Mouse (Mus musculus) R1 (cell line): ENCODE data around the gene Usp7.

Experiments used
- DNase-seq: peaks from one replicate; pipeline ENCODE4 v3.0.0-alpha.2; 2018; ENCODE audit warnings: low read depth, low spot score

Gene Usp7

DNA sequence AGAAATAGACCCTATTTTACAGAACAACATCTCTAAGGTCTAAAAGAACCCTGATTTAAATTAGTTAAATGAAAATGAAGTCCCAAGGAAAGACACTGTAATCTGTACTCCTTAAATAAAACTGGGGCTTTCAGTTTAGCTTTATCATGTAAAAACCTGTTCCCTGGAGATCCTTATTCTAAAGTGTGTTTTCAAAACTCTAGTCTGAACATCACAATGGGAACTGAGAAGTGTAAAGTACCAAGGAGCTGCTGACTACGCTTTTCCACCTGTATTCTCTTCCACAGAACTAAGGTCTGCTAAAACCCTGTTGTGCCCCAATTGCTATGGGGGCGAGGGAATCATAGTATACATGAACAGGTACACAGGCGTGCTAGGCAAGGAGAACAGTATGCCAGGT lies 68.1 kb downstream of the Usp7 start:
- peak; percentile 72 for DNase-seq

DNA sequence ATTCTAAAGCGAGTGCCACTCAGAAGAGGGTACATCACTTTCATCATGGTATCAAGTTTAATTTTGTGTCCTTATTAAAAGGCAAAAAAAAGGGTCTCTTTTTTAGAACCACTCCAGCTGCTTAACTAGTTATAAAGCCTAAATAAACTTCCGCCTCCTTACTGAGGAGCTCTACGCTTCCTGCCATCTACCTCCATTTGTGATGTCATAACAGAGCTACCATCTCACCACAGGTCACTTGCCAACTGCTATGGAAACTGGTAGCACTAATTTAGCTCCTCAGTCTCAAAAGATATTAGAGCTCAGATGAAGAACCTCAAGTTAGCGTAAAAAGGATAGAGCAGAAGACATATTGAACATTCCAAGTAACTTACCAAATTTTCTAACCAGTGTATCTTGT lies 71.7 kb downstream of the Usp7 start:
- DNase-seq = no peak

DNA sequence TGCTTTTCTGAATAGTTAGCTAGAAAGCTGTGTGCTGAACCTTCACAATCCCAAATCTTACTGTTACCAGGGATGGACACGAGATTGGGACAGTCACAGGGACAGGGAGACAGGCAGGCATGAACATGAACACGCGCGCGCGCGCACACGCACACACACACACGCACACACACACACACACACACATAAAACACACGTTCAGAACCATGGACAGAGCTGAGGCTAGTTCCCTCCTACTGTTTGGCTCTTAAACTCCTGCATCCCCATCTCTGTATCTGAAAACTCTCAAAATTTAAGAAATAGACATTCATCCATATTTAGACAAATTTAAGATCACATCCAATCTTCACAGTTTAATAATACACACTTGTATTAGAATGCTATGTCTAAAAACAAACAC lies 74.4 kb downstream of the Usp7 start:
- DNase-seq = peak; percentile 72

DNA sequence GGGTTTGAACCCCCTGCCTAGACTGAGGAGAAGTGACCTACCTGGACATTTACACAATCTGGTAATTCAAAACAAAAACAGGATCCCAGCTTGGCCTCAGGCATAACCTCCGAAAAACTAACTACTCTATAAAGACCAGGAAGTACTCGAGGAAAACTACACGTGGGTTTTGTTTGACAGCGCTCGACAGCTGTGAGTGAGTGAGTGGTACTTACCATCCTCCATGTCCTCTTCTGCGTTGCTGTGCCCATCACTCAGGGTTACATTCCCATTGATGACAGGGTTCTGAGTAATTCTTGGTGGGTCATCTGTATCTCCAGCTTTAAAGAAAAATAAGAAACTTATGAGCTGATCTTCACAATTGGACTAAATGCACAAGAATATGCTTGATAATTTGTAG lies 75.8 kb downstream of the Usp7 start:
- no peak for DNase-seq

DNA sequence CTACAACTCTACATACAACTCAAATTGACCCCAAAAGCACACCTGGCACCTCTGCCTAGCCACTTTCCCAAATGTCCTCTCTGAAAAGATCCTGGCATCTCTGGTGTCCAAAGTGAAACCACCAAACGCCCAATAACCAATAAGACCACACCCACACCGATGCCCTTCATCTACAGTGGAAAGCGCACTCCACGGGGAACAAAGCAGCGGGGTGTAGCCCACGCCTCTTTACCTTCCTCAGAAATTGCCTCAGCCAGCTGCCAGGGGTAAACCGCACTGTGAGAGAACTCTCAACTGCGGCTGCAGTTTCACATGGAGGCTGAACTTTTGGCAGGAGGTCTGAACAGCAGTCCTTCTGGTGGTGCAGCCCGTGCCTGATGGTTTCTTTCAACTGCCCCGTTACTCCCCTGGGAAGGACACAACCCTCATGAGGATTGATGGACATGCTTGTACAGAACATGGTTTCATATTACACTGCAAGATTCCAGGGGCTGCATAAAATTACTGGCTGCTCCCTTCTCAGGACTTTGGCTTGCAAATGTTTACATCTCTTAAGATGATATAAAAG lies 76.5 kb downstream of the Usp7 start:
- peak; percentile 78 for DNase-seq

DNA sequence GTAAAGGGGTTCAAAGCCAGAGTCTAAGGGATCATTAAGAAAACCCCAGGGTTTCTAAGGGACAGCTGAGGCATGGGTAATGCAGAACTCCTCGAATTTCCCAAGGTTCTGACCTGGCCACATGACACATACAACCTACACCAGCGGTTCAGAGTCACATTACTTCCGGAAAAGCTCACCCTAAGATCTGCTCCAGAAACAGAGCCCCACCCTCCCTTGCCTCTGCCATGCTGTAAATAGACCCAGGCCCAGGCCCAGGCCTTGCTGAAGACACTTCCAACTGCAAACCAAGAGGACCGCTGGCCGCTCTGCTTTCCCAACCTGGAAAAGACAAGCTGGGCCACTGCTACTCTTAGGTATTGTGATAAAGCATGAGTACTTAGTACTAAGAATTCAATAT lies 77.3 kb downstream of the Usp7 start:
- DNase-seq = no peak

DNA sequence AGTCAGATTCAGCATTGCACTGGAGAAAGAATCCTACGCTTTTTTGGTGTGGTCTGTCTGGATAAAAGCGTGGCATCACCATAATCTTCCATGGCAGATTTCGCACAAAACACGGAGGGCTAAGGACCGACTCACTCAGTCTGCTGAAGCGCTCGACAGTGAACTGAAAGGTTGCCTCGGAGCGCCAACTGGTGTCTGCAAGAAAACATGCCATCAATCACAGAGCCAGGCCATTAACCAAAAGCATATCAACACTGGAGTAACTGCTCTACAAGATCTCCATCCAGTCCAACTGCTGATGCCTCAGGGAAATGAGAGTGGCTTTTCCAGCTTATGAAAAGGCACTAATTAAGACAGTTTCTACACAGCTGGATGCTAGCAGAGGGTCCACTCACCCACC lies 80.1 kb downstream of the Usp7 start:
- DNase-seq = no peak

DNA sequence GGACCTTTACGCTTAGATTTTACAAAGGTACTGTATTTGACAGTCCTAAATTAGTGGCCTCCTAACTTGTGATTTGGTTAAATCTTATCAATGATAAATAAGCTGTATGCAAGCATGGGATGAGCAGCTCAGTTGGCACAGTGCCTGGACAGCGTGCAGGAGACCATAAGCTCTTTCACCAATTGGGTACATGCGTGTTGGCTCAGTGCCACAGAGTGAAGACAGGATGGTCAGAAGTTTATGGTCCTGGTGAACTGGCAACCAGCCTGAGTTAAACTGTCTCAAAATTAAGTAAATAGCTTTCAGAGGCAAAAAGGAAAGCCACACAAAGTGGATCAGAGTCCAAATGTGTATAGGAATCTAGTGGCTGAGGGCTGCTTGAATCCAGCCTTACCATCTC lies 91.5 kb downstream of the Usp7 start:
- no peak for DNase-seq

DNA sequence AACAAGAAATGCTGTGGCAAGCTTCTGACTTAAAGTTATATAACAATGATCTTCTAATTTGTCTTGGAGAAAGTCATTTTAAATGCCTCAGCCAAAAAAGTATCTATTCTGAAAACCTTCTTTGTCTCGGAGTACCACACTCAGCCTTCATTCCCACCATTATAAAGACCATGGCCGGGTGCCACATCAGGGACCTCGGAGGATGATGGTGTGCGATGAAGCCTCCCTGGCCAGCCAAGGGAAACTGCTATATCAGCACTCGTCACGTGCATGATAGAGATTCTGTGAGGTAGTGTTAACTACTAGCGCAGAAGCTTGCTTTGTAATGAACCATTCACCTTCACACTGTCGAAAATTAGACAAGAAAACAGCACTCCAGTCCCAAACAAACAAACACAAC lies 92.6 kb downstream of the Usp7 start:
- no peak for DNase-seq

DNA sequence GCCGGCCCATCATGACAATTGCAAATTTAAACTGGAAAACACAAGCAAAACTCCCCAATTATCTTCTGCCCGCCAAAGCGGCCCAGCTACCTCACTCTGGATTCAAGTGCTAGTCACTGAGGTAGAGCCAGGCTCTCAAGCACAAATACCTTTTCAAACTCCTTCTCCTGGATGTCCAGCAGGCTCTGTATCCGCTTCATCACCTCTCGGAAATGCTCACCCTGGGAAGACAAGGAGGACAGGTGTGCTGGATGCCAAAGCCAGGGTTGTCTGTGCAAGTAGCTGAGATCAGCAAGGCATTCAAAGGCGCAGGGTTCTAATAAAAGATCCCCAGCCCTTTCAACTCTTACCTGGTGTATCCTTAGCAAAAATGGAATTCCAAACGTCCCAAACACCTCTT lies 100.9 kb downstream of the Usp7 start:
- no peak for DNase-seq

DNA sequence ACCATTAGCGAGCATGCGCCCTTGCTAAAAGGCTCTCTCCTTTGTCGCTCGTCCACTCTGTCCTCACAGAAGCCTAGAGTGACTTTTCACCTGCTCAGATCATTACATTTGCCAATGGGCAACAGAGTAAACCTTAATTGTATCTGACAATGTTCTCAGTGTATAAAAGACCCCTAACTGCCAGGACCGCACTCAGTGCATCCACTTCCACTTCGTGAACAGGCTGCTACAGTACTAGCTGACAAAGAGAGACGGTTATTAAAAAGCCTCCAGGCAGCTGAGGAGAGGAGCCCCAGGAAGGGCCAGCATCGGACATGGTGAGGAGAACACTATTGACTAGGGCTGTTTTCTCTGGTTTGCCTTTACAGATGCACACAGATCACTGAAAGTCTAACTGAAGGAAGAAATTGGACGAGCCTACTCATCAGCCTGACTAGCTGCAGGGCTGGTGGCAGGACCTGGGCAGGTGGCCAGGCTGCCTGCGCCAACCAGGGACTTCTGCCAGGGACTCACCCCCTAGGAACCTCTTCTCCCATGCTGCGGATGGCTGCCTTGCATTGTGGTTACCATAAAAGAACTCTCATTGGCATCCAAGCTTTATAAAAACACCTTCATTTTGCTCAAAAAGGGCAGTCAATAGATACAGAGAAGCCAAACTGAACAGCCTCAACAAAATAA lies 102.0 kb downstream of the Usp7 start:
- DNase-seq = no peak

DNA sequence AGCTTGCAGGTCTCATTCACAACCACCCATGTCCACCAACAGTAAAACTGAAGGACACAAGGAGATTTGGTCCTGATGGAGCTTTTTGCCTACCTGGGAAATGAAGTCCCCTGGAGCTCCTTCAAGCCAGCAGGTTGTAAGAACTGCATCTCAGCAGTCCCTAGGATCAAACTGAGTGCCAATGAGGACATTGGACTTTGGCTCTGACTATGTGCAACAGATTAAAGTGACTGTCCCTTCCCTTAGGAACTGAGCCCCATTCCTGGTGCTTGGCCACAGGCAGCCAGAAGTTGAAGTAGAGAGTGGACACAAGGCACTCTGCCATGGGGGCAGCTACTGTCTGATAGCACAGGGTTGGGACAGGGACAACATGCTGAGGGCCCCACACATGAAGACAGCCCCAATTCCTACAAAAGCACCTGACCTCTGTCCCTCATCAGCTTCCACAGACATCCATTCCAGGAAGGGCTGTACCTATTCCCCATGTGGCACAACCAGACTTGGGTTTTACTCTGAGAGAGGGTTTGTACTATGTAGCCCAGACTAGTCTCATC lies 104.5 kb downstream of the Usp7 start:
- DNase-seq = no peak

DNA sequence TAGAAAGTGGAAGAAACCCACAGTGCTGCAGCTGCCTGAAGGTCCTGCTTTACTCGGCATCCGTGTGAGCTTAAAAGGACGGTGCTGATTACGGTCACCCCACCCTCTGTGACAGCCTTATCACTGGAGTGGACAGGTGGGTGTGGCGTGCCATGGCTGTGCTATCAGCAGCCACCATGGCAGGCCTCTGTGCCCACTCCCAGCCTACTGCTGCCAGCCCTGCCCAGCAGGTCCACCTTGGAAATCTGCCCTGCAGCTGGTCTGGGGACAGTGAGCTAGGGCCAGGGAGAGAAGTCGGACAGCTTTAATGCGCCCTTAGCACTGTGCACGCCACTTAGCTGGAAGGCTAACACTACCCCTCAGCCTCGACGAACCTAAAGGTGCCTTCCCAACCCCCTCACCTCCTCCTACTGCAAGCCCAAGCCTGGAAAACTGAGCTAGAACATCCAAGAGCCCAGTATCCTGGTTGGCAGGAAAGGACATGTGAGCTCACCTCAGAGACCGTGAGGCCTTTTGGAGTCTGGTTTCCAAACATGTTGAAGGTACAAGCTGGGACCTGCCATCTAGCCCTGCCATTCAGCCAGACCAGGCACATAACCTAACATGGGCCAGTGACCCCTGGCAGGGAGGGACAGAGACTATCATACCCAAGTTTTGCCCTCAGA lies 105.1 kb downstream of the Usp7 start:
- no peak for DNase-seq

DNA sequence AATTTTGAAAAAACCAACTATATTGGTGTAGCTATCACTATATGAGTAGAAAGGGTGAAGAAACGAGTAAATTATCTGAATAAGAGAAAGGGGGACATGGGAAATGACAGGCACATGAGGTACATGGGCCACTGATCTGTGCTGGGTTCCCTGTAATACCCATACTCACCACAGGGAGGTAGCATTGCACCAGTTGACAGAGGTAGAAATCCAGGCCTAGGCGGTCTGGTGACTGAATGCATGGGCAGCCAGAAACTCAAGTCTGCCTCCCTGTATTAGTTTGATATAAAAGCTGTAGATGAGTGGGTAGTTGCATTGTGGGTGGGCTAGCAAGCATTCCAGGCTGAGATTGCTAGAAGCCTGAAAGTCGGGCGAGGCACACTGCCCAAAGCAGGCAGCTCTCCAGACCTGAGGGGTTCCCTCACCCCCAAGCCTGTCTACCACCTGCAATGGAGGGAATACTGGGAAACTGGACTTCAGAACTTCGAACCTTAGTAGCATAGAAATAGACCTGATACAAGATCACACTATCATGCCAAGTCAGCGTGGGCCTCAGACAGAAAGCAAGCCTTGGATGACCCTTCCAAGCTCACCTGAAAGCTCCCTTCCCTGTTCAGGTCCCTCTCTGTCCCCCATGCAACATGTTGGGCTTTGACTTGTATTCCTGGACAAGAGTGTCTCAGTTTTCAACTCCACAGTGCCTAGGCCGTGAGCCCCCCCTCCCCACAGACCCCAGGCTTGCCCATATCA lies 105.8 kb downstream of the Usp7 start:
- peak; percentile 83 for DNase-seq

DNA sequence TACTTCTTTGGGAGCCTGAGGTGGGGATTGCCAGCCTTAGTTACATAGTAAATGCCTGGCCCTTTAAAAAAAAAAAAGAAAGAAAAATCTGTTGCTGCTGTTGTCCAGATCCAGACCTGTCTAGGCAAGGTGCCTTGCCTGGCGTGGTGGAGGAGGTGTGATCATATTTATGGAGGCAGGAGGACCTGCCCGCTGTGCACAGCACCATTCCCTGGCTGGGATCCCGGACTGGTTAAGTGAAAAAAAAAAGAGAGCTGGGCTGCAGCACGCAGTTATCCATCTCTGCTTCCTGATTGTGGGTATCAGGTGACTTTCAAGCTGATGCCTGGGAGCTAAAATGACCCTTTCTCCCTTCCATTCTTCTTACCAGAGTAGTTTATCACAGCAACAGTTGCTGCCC lies 107.0 kb downstream of the Usp7 start:
- no peak for DNase-seq

DNA sequence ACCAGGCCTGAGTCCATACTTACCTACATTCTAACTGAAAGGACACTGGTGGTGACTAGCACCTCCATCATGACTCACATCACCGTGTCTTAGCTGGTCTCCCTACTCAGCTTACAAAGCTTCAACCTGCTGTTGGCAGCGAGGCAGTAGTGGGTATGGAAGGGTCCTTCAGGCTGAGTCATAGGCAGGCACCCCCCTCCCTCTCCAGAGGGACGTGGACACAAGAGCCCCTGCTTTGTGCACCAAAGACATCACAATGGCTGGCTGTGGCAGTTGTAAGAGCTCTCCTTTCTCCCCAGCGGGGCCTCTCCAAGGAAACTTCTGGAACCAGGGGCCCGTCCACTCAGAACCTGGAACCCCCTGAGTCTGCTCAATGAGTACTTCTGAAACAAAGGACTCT lies 111.6 kb downstream of the Usp7 start, which contains the start of gene Gm5767:
Gene Gm5767, plus strand, starts transcription at position 301 of the 400 bp plus-strand sequence.
- DNase-seq = no peak

DNA sequence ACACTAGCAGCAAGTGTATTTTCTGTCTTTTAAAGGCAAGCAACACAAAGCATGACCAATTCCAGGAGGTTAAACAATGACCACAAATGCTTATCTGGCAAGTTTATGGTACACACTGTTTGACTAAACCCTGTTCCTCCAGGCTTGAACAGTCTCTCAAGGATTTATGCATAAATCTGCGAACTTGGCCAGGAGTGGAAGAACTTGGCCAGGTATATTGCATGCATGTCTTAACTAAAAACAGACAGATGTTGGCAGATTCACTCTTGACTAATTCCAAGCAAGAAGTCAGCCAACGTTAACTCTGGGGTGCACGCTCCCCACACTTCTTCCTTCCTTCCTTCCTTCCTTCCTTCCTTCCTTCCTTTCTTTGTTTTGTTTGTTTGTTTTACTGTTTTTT lies 112.3 kb downstream of the Usp7 start:
- DNase-seq = no peak

DNA sequence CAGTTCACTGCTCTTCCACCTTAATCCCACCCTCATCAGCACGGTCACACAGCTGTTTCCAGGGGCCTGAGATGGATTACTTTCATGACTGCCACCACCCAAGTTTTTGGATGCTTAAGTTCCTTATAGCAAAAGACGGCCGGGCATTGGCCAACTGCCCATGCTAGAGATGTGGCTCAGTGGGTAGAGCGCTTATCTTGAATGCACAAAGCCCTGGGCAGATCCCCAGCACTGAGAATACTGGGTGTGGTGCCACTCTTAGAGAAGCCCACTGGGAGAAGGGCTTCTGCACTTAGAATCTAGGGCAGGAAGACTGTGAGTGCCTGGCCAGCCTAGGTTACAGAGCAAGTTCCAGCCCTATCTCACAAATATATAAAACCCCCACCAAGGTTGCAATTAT lies 113.4 kb downstream of the Usp7 start:
- no peak for DNase-seq

DNA sequence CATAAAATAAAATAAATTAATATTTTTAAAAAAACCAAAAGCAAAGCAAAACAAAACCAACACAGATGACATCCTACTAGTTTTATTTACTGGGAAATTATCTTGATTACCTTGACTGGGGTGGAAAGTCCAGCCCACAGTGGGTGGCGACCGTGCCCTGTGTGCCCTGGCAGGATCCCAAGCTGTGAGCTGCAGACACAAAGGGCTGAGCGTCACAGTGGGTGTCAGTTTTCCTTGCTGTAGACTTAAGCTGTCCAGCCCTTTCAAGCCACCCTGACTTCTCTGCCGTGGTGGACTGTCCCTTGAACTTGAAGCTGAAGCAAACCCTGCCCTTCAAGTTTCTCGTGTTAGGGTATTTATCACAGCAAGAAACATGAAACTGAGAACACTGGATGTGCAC lies 114.1 kb downstream of the Usp7 start:
- no peak for DNase-seq

DNA sequence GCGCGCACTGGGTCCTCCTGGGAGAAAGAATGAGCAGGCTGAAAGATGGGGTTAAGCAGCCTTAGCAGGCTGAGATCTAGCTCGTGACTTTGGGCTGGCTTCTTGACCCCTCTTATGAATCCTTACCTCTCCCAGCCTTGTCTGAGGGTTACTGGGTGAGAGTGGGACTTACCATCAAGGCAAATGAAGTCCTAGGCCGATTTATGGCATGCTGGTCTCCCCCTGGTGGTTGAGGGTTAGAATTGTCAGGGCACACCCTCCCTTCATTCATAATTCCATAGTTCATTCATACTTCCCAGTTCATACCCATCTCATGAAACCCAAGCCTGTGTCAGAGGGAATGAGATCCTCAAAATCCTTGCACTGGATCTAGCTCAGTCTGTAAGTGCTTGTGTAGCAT lies 115.3 kb downstream of the Usp7 start:
- DNase-seq = peak; percentile 74

DNA sequence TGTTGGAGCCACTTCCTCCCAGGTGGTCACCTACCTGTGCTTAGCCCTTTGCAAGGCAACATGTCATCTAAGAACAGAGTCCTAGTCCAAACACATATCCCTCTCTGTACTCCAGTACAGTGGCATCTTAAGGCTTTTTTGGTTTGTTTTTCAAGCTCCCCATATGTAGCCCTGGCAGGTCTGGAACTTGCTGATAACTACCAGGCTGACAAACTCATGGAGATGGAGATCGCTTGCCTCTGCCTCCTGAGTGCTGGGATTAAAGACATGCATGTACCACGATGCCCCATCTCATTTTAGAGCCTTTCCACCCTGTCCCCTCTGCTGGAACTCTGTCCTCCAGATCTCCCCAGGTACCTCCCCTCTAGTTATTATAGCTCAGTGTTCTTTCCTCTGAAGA lies 115.9 kb downstream of the Usp7 start:
- no peak for DNase-seq

DNA sequence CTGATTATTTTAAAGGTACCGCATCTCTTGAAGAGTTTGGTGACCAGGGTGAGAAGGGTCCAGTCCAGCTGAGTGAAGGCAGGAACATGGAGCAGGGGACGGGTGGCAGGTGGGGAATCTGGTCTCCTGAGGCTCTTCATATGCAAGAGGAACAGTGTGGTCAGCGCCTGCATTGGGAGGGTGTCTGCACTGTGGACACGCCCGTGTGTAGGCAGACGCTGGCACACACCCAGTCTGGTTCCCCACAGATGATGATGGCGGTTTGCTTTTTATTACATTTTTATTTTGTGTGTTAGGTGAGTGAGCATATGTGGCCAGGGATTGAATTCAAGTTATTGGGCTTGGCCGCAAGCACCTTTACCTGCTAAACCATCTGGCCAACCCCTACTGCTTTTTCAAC lies 116.5 kb downstream of the Usp7 start:
- DNase-seq = no peak
